Mouse (Mus musculus): Measurements from ENCODE around the gene Cdkal1.

GRCm38 (mm10) chr13:29399908-29400307, 455.6 kb downstream of the Cdkal1 start:
- TF ChIP-seq CTCF (IDR thresholded peaks at IDR 0.05; ENCODE audit: low read depth): no peak
- TF ChIP-seq EP300 (optimal IDR thresholded peaks at IDR 0.05): no peak
